Mouse (Mus musculus): ENCODE results near the gene Gna12. TPM values are rescaled to one million over a fixed set of nuclear protein-coding genes. Genes with fewer than 3 reads are reported as not detected.

Gna12 gene
- polyA plus RNA-seq, 1 experiment from 2014 or later, result 23.8 TPM

- H3K9me3 ChIP-seq (ENCODE audit: control insufficient read depth, low read length), result no peaks in the 10 kb centered on the region
- no peak overlapping the region for H3K4me3 ChIP-seq (replicated peaks; ENCODE audit: low read length)
- ATAC-seq (ENCODE audit: low FRiP score) (no peak), DNase-seq (ENCODE audit: low spot score) (no peak)
- H3K4me2 ChIP-seq (replicated peaks), result no peak overlapping the region
- WGBS, result 92% methylated on average over 5 of the region's 5 CpGs
- no peaks in the 10 kb centered on the region for H3K4me1 ChIP-seq (replicated peaks; ENCODE audit: control insufficient read depth, insufficient read depth, low read length)
- H3K36me3 ChIP-seq (replicated peaks; ENCODE audit: control insufficient read depth, insufficient read depth), result peaks cover 47% of the 10 kb centered on the region
- no peak overlapping the region for H3K9ac ChIP-seq
- H3K27ac ChIP-seq, result no peak overlapping the region
- H3K27me3 ChIP-seq (ENCODE audit: control insufficient read depth, insufficient read depth, low read length), result no peaks in the 10 kb centered on the region
These were observed 49.1 kb downstream of the Gna12 start for GRCm38 (mm10) chr5:140781122-140781521.

GRCm38 (mm10) chr5:140776968-140777367 lies 53.3 kb downstream of the Gna12 start:
- H3K36me3 ChIP-seq (replicated peaks; ENCODE audit: control insufficient read depth, insufficient read depth), result peaks cover 16% of the 10 kb centered on the region
- no peaks in the 10 kb centered on the region for H3K9me3 ChIP-seq (ENCODE audit: control insufficient read depth, low read length)
- no peak overlapping the region for H3K9ac ChIP-seq
- DNase-seq (ENCODE audit: low spot score), result no peak
- no peak overlapping the region for H3K4me2 ChIP-seq (replicated peaks)
- no peak overlapping the region for H3K27ac ChIP-seq
- no peak for ATAC-seq (ENCODE audit: low FRiP score)
- H3K4me1 ChIP-seq (replicated peaks; ENCODE audit: control insufficient read depth, insufficient read depth, low read length), result peaks cover 5% of the 10 kb centered on the region
- WGBS, result 83% methylated on average over 9 of the region's 9 CpGs
- no peaks in the 10 kb centered on the region for H3K27me3 ChIP-seq (ENCODE audit: control insufficient read depth, insufficient read depth, low read length)
- H3K4me3 ChIP-seq (replicated peaks; ENCODE audit: low read length), result no peak overlapping the region

GRCm38 (mm10) chr5:140775111-140775510 lies 55.1 kb downstream of the Gna12 start:
- DNase-seq (ENCODE audit: low spot score) (no peak), ATAC-seq (ENCODE audit: low FRiP score) (no peak)
- H3K27ac ChIP-seq, result no peak overlapping the region
- H3K4me2 ChIP-seq (replicated peaks), result no peak overlapping the region
- H3K9me3 ChIP-seq (ENCODE audit: control insufficient read depth, low read length), result no peaks in the 10 kb centered on the region
- H3K27me3 ChIP-seq (ENCODE audit: control insufficient read depth, insufficient read depth, low read length), result no peaks in the 10 kb centered on the region
- H3K4me3 ChIP-seq (replicated peaks; ENCODE audit: low read length), result no peak overlapping the region
- H3K9ac ChIP-seq, result no peak overlapping the region
- peaks cover 8% of the 10 kb centered on the region for H3K36me3 ChIP-seq (replicated peaks; ENCODE audit: control insufficient read depth, insufficient read depth)
- peaks cover 18% of the 10 kb centered on the region for H3K4me1 ChIP-seq (replicated peaks; ENCODE audit: control insufficient read depth, insufficient read depth, low read length)
- 93% methylated on average over 4 of the region's 4 CpGs for WGBS

GRCm38 (mm10) chr5:140772158-140772557 lies 58.1 kb downstream of the Gna12 start:
- no peak for ATAC-seq (ENCODE audit: low FRiP score)
- peaks cover 41% of the 10 kb centered on the region for H3K4me1 ChIP-seq (replicated peaks; ENCODE audit: control insufficient read depth, insufficient read depth, low read length)
- 75% methylated on average over 7 of the region's 7 CpGs for WGBS

GRCm38 (mm10) chr5:140771612-140772011 lies 58.6 kb downstream of the Gna12 start:
- peaks cover 41% of the 10 kb centered on the region for H3K4me1 ChIP-seq (replicated peaks; ENCODE audit: control insufficient read depth, insufficient read depth, low read length)
- 48% methylated on average over 6 of the region's 6 CpGs for WGBS
- ATAC-seq (ENCODE audit: low FRiP score) (no peak), DNase-seq (ENCODE audit: low spot score) (no peak)
- no peaks in the 10 kb centered on the region for H3K36me3 ChIP-seq (replicated peaks; ENCODE audit: control insufficient read depth, insufficient read depth)
- H3K4me2 ChIP-seq (replicated peaks), result no peak overlapping the region
- H3K4me3 ChIP-seq (replicated peaks; ENCODE audit: low read length), result no peak overlapping the region
- no peaks in the 10 kb centered on the region for H3K9me3 ChIP-seq (ENCODE audit: control insufficient read depth, low read length)
- H3K27me3 ChIP-seq (ENCODE audit: control insufficient read depth, insufficient read depth, low read length), result no peaks in the 10 kb centered on the region
- H3K27ac ChIP-seq, result peak overlapping the region; percentile 66
- no peak overlapping the region for H3K9ac ChIP-seq

More at GRCm38 (mm10) chr5:140772158-140772557, 58.1 kb downstream of the Gna12 start:
- Histone ChIP-seq H3K4me3 (replicated peaks; ENCODE audit: low read length) (no peak overlapping the region), H3K27me3 (ENCODE audit: control insufficient read depth, insufficient read depth, low read length) (no peaks in the 10 kb centered on the region), H3K4me2 (replicated peaks) (no peak overlapping the region), H3K9me3 (ENCODE audit: control insufficient read depth, low read length) (no peaks in the 10 kb centered on the region), H3K27ac (peak overlapping the region; percentile 66; the same call in 1 of the 2 replicates), H3K9ac (no peak overlapping the region), H3K36me3 (replicated peaks; ENCODE audit: control insufficient read depth, insufficient read depth) (no peaks in the 10 kb centered on the region)
- no peak for DNase-seq (ENCODE audit: low spot score)

GRCm38 (mm10) chr5:140768333-140768732 lies 61.9 kb downstream of the Gna12 start:
- Histone ChIP-seq H3K9ac (peak overlapping the region; percentile 43; the same call in 1 of the 2 replicates), H3K4me3 (replicated peaks; ENCODE audit: low read length) (no peak overlapping the region), H3K36me3 (replicated peaks; ENCODE audit: control insufficient read depth, insufficient read depth) (no peaks in the 10 kb centered on the region), H3K27me3 (ENCODE audit: control insufficient read depth, insufficient read depth, low read length) (no peaks in the 10 kb centered on the region), H3K9me3 (ENCODE audit: control insufficient read depth, low read length) (no peaks in the 10 kb centered on the region), H3K27ac (peak overlapping the region; percentile 74), H3K4me2 (replicated peaks) (peak overlapping the region; percentile 18; the same call in 1 of the 2 replicates), H3K4me1 (replicated peaks; ENCODE audit: control insufficient read depth, insufficient read depth, low read length) (peaks cover 41% of the 10 kb centered on the region)
- ATAC-seq (ENCODE audit: low FRiP score) (peak; percentile 34; the same call in 1 of the 2 replicates), DNase-seq (ENCODE audit: low spot score) (no peak)
- 55% methylated on average over 5 of the region's 5 CpGs for WGBS

- H3K36me3 ChIP-seq (replicated peaks; ENCODE audit: control insufficient read depth, insufficient read depth), result 0 out of 2 replicates have a peak, but pooled peaks cover under 1% of the 10 kb centered on the region
- peak overlapping the region; percentile 18; the same call in 1 of the 2 replicates for H3K4me2 ChIP-seq (replicated peaks)
- no peaks in the 10 kb centered on the region for H3K27me3 ChIP-seq (ENCODE audit: control insufficient read depth, insufficient read depth, low read length)
- ATAC-seq (ENCODE audit: low FRiP score), result peak; percentile 62; the same call in 1 of the 2 replicates
- 4% methylated on average over 9 of the region's 9 CpGs for WGBS
- peak overlapping the region; percentile 74 for H3K27ac ChIP-seq
- H3K4me3 ChIP-seq (replicated peaks; ENCODE audit: low read length), result no peak overlapping the region
- H3K9ac ChIP-seq, result peak overlapping the region; percentile 43; the same call in 1 of the 2 replicates
- no peaks in the 10 kb centered on the region for H3K9me3 ChIP-seq (ENCODE audit: control insufficient read depth, low read length)
- peak; percentile 58 for DNase-seq (ENCODE audit: low spot score)
- H3K4me1 ChIP-seq (replicated peaks; ENCODE audit: control insufficient read depth, insufficient read depth, low read length), result peaks cover 41% of the 10 kb centered on the region
These were observed 62.5 kb downstream of the Gna12 start for GRCm38 (mm10) chr5:140767704-140768141.

GRCm38 (mm10) chr5:140766566-140766965 lies 63.7 kb downstream of the Gna12 start:
- peaks cover 31% of the 10 kb centered on the region for H3K4me1 ChIP-seq (replicated peaks; ENCODE audit: control insufficient read depth, insufficient read depth, low read length)
- H3K36me3 ChIP-seq (replicated peaks; ENCODE audit: control insufficient read depth, insufficient read depth), result peaks cover 12% of the 10 kb centered on the region
- ATAC-seq (ENCODE audit: low FRiP score) (no peak), DNase-seq (ENCODE audit: low spot score) (no peak)
- H3K9ac ChIP-seq, result no peak overlapping the region
- 93% methylated on average over 4 of the region's 4 CpGs for WGBS
- no peak overlapping the region for H3K27ac ChIP-seq
- no peak overlapping the region for H3K4me2 ChIP-seq (replicated peaks)
- no peaks in the 10 kb centered on the region for H3K27me3 ChIP-seq (ENCODE audit: control insufficient read depth, insufficient read depth, low read length)
- no peak overlapping the region for H3K4me3 ChIP-seq (replicated peaks; ENCODE audit: low read length)
- H3K9me3 ChIP-seq (ENCODE audit: control insufficient read depth, low read length), result no peaks in the 10 kb centered on the region

GRCm38 (mm10) chr5:140764921-140765613 lies 65.2 kb downstream of the Gna12 start:
- ATAC-seq (ENCODE audit: low FRiP score) (no peak), DNase-seq (ENCODE audit: low spot score) (no peak)
- H3K27me3 ChIP-seq (ENCODE audit: control insufficient read depth, insufficient read depth, low read length), result no peaks in the 10 kb centered on the region
- no peak overlapping the region for H3K4me2 ChIP-seq (replicated peaks)
- H3K9me3 ChIP-seq (ENCODE audit: control insufficient read depth, low read length), result no peaks in the 10 kb centered on the region
- H3K36me3 ChIP-seq (replicated peaks; ENCODE audit: control insufficient read depth, insufficient read depth), result peaks cover 25% of the 10 kb centered on the region
- H3K4me3 ChIP-seq (replicated peaks; ENCODE audit: low read length), result no peak overlapping the region
- peaks cover 22% of the 10 kb centered on the region for H3K4me1 ChIP-seq (replicated peaks; ENCODE audit: control insufficient read depth, insufficient read depth, low read length)
- whole genome bisulfite sequencing, result 80% methylated on average over 6 of the region's 6 CpGs
- peak overlapping the region; percentile 29; the same call in 1 of the 2 replicates for H3K27ac ChIP-seq
- H3K9ac ChIP-seq, result no peak overlapping the region
